Mouse (Mus musculus) adrenal gland, postnatal 25 days (tissue): ENCODE measurements around the gene Leap2. TPM values are rescaled to one million over a fixed set of nuclear protein-coding genes. Genes with fewer than 3 reads are reported as not detected.

ENCODE experiments used
- microRNA-seq, 2 experiments: library from miRNA; unstranded; fragments of <30 nt; microRNA quantifications; one replicate each; pipeline ENCODE4 v1.2.0; 2021
- total RNA-seq: library from RNA; stranded (reverse); gene quantifications from 2 replicates; pipeline ENCODE4 v1.2.3, GENCODE M21; 2021

Leap2 gene
- total RNA-seq, 1 experiment from 2014 or later: not detected

Small RNA genes within 50 kb of the gene (microRNA-seq; reads per million reads assigned to microRNA genes)
- gene Mir6920: 0 reads per million in 2 experiments

Other genes starting within 250 kb of the Leap2 start
- gene Hspa4, start 122.7 kb downstream of the Leap2 start, total RNA-seq: 179 and 185 TPM in 2 replicates
- gene Zcchc10, start 98.5 kb downstream of the Leap2 start, total RNA-seq: 12.7 and 14.2 TPM in 2 replicates
- 156 and 173 TPM in 2 replicates for gene Aff4, start 72.3 kb downstream of the Leap2 start, total RNA-seq
- gene Uqcrq, start 7.7 kb upstream of the Leap2 start, total RNA-seq: 989 and 1,060 TPM in 2 replicates
- gene Gdf9, start 7.9 kb upstream of the Leap2 start, total RNA-seq: 1.4 and 2.2 TPM in 2 replicates
- gene Gm10447, start 33.9 kb upstream of the Leap2 start, total RNA-seq: 0.30 TPM in 1 of 2 replicates, not detected in the other
- gene Shroom1, start 34.0 kb upstream of the Leap2 start, total RNA-seq: 3.4 and 4.6 TPM in 2 replicates
- not detected in 2 replicates for gene Gm9837, start 47.3 kb upstream of the Leap2 start, total RNA-seq
- not detected in 2 replicates for gene Gm9945, start 57.0 kb upstream of the Leap2 start, total RNA-seq
- gene Sowaha, start 57.1 kb upstream of the Leap2 start, total RNA-seq: 0.30 and 0.33 TPM in 2 replicates
- gene Sept8, start 96.1 kb upstream of the Leap2 start, total RNA-seq: 44.5 and 44.6 TPM in 2 replicates
- 27.0 and 31.9 TPM in 2 replicates for gene Kif3a, start 144.2 kb upstream of the Leap2 start, total RNA-seq
- gene Il4, start 195.5 kb upstream of the Leap2 start, total RNA-seq: not detected in 2 replicates
- not detected in 2 replicates for gene Il13, start 211.5 kb upstream of the Leap2 start, total RNA-seq